Comparison of ENCODE assay signal across 17 mouse cellular contexts in the genomic region with DNA sequence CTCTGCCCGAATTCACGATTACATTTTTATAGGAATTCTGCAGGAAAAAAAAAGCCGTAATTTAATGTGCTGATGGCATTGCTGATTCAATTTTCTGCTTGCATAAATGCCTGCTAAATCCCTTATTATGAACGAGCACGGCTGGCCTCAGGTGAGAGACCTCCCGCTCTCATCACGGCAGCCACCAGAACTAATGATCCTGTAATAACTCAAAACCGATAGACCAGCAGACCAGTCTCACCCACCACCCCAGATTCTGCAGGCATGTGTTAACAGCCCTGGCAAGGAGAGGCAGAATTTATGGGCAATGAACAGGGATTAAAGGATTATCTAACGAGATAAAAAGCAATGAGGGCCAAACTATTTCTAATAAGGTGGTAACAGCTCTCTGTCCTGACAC.
DNase-seq lines count a peak whose midpoint lies in the region; ATAC-seq and TF ChIP-seq lines count a peak whose summit lies in the region.
"Had no signal": no experiment of that assay in that cellular context is flagged by ENCODE, and none has a peak within 500 bp of the region (broad histone marks: within the 10 kb centered on the region; RNA-seq: fewer than 3 reads in every experiment).

No protein-coding gene starts in this region.

- H3K27ac ChIP-seq in midbrain, embryonic 12.5 days (replicated peaks): peak overlapping the region; percentile 39
- H3K27ac ChIP-seq in midbrain, embryonic 10.5 days (replicated peaks): no peak overlapping the region
- peak overlapping the region; percentile 94 for H3K27ac ChIP-seq in liver, embryonic 13.5 days
- H3K27ac ChIP-seq in neural tube, embryonic 15.5 days (replicated peaks): peak overlapping the region; percentile 1
- H3K27ac ChIP-seq in intestine, postnatal 0 days (ENCODE audit: low read depth, low read length): no peak overlapping the region
- H3K27ac ChIP-seq: embryonic facial prominence, embryonic 13.5 days; limb, embryonic 12.5 days had no signal

- WGBS in midbrain, embryonic 12.5 days: 68% methylated on average over 9 of the region's 9 CpGs
- WGBS in midbrain, embryonic 10.5 days: 86% methylated on average over 9 of the region's 9 CpGs
- 69% methylated on average over 9 of the region's 9 CpGs for WGBS in liver, embryonic 13.5 days (ENCODE audit: insufficient replicate concordance)
- 27% methylated on average over 9 of the region's 9 CpGs for WGBS in neural tube, embryonic 15.5 days
- 55% methylated on average over 9 of the region's 9 CpGs for WGBS in intestine, postnatal 0 days

- H3K4me2 ChIP-seq in midbrain, embryonic 12.5 days (replicated peaks): no peak overlapping the region
- peak overlapping the region; percentile 56 for H3K4me2 ChIP-seq in liver, embryonic 13.5 days
- no peak overlapping the region; the same call in 1 of the 2 replicates for H3K4me2 ChIP-seq in neural tube, embryonic 15.5 days
- H3K4me2 ChIP-seq in intestine, postnatal 0 days (replicated peaks; ENCODE audit: low read depth): no peak overlapping the region
- H3K4me2 ChIP-seq: embryonic facial prominence, embryonic 13.5 days; limb, embryonic 12.5 days; lung, embryonic 14.5 days had no signal

- DNase-seq in heart, adult 11 months: peak; percentile 25
- no peak for DNase-seq in heart, postnatal 4 days
- no peak for DNase-seq in midbrain, embryonic 10.5 days (ENCODE audit: low spot score)
- DNase-seq in liver, embryonic 13.5 days: no peak
- DNase-seq: adrenal gland, postnatal 10 days; cerebellum, postnatal 14 days; kidney, adult 11 months; lung, embryonic 14.5 days; lung, postnatal 4 days; thymus, postnatal 14 days had no signal

- no peaks in the 10 kb centered on the region for H3K9me3 ChIP-seq in midbrain, embryonic 12.5 days
- no peaks in the 10 kb centered on the region for H3K9me3 ChIP-seq in midbrain, embryonic 10.5 days (replicated peaks)
- H3K9me3 ChIP-seq in liver, embryonic 13.5 days (replicated peaks): no peaks in the 10 kb centered on the region
- H3K9me3 ChIP-seq in neural tube, embryonic 15.5 days (replicated peaks): no peaks in the 10 kb centered on the region
- no peaks in the 10 kb centered on the region for H3K9me3 ChIP-seq in intestine, postnatal 0 days (ENCODE audit: control insufficient read depth)
- H3K9me3 ChIP-seq: embryonic facial prominence, embryonic 13.5 days; limb, embryonic 12.5 days had no signal

- no peak overlapping the region for H3K4me3 ChIP-seq in midbrain, embryonic 12.5 days
- no peak overlapping the region for H3K4me3 ChIP-seq in midbrain, embryonic 10.5 days
- peak overlapping the region; percentile 21; the same call in 1 of the 2 replicates for H3K4me3 ChIP-seq in liver, embryonic 13.5 days (replicated peaks)
- H3K4me3 ChIP-seq in neural tube, embryonic 15.5 days (replicated peaks): no peak overlapping the region
- H3K4me3 ChIP-seq in intestine, postnatal 0 days (ENCODE audit: low read depth, low read length): no peak overlapping the region
- H3K4me3 ChIP-seq: embryonic facial prominence, embryonic 13.5 days; limb, embryonic 12.5 days had no signal

- no peak for TF ChIP-seq CTCF in intestine, postnatal 0 days (IDR thresholded peaks at IDR 0.05; ENCODE audit: low read depth)

- no peaks in the 10 kb centered on the region for H3K36me3 ChIP-seq in midbrain, embryonic 12.5 days
- no peaks in the 10 kb centered on the region for H3K36me3 ChIP-seq in midbrain, embryonic 10.5 days
- no peaks in the 10 kb centered on the region for H3K36me3 ChIP-seq in liver, embryonic 13.5 days
- H3K36me3 ChIP-seq in neural tube, embryonic 15.5 days: no peaks in the 10 kb centered on the region
- H3K36me3 ChIP-seq in intestine, postnatal 0 days (ENCODE audit: control insufficient read depth, insufficient read depth): no peaks in the 10 kb centered on the region
- H3K36me3 ChIP-seq: embryonic facial prominence, embryonic 13.5 days; G1E; limb, embryonic 12.5 days had no signal

- H3K9ac ChIP-seq in midbrain, embryonic 12.5 days (replicated peaks): no peak overlapping the region
- peak overlapping the region; percentile 70 for H3K9ac ChIP-seq in liver, embryonic 13.5 days
- no peak overlapping the region for H3K9ac ChIP-seq in neural tube, embryonic 15.5 days (replicated peaks)
- no peak overlapping the region for H3K9ac ChIP-seq in intestine, postnatal 0 days (ENCODE audit: low read depth, low read length)
- H3K9ac ChIP-seq: embryonic facial prominence, embryonic 13.5 days; limb, embryonic 12.5 days; lung, embryonic 14.5 days had no signal

- H3K27me3 ChIP-seq in midbrain, embryonic 12.5 days: 0 out of 2 replicates have a peak, but pooled peaks cover 4% of the 10 kb centered on the region
- no peaks in the 10 kb centered on the region for H3K27me3 ChIP-seq in midbrain, embryonic 10.5 days (ENCODE audit: low read depth, poor library complexity, severe bottlenecking)
- H3K27me3 ChIP-seq in liver, embryonic 13.5 days: no peaks in the 10 kb centered on the region
- no peaks in the 10 kb centered on the region for H3K27me3 ChIP-seq in neural tube, embryonic 15.5 days (replicated peaks)
- H3K27me3 ChIP-seq in intestine, postnatal 0 days (replicated peaks; ENCODE audit: control insufficient read depth, insufficient read depth, low read length): no peaks in the 10 kb centered on the region
- H3K27me3 ChIP-seq: embryonic facial prominence, embryonic 13.5 days had no signal

- H3K4me1 ChIP-seq in midbrain, embryonic 12.5 days: peaks cover 8% of the 10 kb centered on the region
- peaks cover 10% of the 10 kb centered on the region for H3K4me1 ChIP-seq in midbrain, embryonic 10.5 days
- H3K4me1 ChIP-seq in liver, embryonic 13.5 days (replicated peaks): peaks cover 77% of the 10 kb centered on the region
- peaks cover 32% of the 10 kb centered on the region for H3K4me1 ChIP-seq in neural tube, embryonic 15.5 days
- H3K4me1 ChIP-seq in intestine, postnatal 0 days (replicated peaks; ENCODE audit: control insufficient read depth, insufficient read depth, low read length): no peaks in the 10 kb centered on the region

- ATAC-seq in midbrain, embryonic 12.5 days (ENCODE audit: low FRiP score, low read depth): no peak
- ATAC-seq in liver, embryonic 13.5 days (ENCODE audit: low read depth): no peak
- no peak for ATAC-seq in neural tube, embryonic 15.5 days (ENCODE audit: low FRiP score)
- no peak for ATAC-seq in intestine, postnatal 0 days
- ATAC-seq: activated CD4-positive, CD25-positive, alpha-beta regulatory T cell, adult 4 months had no signal

Comparison
In these comparisons a context has a peak if more than half of its experiments do, and no peak if none do; other contexts are left out.
1. H3K27ac ChIP-seq: peak in midbrain, embryonic 12.5 days (single experiment), liver, embryonic 13.5 days (single experiment) and neural tube, embryonic 15.5 days (single experiment); none in midbrain, embryonic 10.5 days (single experiment) and intestine, postnatal 0 days (single experiment).